ENCODE assay signal across 9 mouse cellular contexts in the genomic region with DNA sequence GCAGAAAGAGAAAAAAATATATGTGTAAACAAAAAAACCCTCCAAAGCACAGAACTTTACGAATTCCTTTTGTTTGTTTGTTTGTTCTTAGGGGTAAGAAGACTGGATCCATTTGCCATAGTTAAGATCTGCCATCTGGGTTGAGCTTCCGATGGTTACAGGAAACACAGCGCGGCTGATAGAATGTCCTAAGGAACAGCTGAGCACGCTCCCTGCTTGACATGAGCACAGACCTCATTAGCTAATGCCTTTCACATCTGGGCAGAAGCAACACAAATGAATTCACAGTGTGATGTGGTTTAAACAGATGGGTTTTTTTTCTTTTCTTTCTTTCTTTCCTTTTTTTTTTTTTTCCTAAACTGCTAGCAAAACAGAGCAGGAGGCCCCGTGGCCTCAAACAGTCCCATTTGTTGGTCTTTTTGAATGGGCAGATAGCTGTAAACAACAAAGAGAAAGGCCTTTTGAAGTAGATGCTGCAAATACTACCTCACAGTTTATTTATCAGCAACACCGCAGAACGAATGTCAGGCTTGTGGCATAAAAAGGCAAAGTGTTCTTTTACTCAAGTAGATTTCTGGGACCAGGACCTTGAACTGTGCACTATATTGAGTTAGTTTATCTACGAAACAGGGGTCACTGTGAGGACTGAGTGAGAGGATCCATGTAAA.
DNase-seq lines count a peak whose midpoint lies in the region; ATAC-seq and TF ChIP-seq lines count a peak whose summit lies in the region.
"Had no signal": no experiment of that assay in that cellular context is flagged by ENCODE, and none has a peak within 500 bp of the region (broad histone marks: within the 10 kb centered on the region; RNA-seq: fewer than 3 reads in every experiment).

No protein-coding gene starts in this region.

- ATAC-seq in lung, embryonic 16.5 days (ENCODE audit: low read depth), result peak; percentile 88
- no peak; the same call in 1 of the 2 replicates for ATAC-seq in midbrain, embryonic 12.5 days (ENCODE audit: low FRiP score, low read depth)

- peaks cover 4% of the 10 kb centered on the region for H3K4me1 ChIP-seq in heart, adult 2 months (ENCODE audit: control insufficient read depth, insufficient read depth, low read length)
- H3K4me1 ChIP-seq in lung, embryonic 16.5 days (replicated peaks; ENCODE audit: control insufficient read depth, insufficient read depth, low read length), result peaks cover 2% of the 10 kb centered on the region; the same call in 1 of the 2 replicates
- H3K4me1 ChIP-seq in midbrain, embryonic 12.5 days, result peaks cover 24% of the 10 kb centered on the region

- no peak overlapping the region for H3K4me2 ChIP-seq in lung, embryonic 16.5 days (ENCODE audit: low read depth, low read length)
- H3K4me2 ChIP-seq in midbrain, embryonic 12.5 days (replicated peaks), result no peak overlapping the region
- H3K4me2 ChIP-seq: limb, embryonic 12.5 days had no signal

- no peaks in the 10 kb centered on the region for H3K27me3 ChIP-seq in heart, adult 2 months (ENCODE audit: control insufficient read depth, insufficient read depth, low read length)
- H3K27me3 ChIP-seq in lung, embryonic 16.5 days (ENCODE audit: control insufficient read depth, insufficient read depth, low read depth, low read length), result no peaks in the 10 kb centered on the region
- H3K27me3 ChIP-seq in midbrain, embryonic 12.5 days, result no peaks in the 10 kb centered on the region
- H3K27me3 ChIP-seq: limb, embryonic 12.5 days had no signal

- H3K9me3 ChIP-seq in lung, embryonic 16.5 days (ENCODE audit: control insufficient read depth, low read length), result no peaks in the 10 kb centered on the region
- H3K9me3 ChIP-seq in midbrain, embryonic 12.5 days, result no peaks in the 10 kb centered on the region
- H3K9me3 ChIP-seq: limb, embryonic 12.5 days had no signal

- 41% methylated on average over 9 of the region's 9 CpGs for WGBS in heart, adult 2 months
- 27% methylated on average over 9 of the region's 9 CpGs for WGBS in lung, embryonic 16.5 days
- 24% methylated on average over 9 of the region's 9 CpGs for WGBS in midbrain, embryonic 12.5 days

- DNase-seq in heart, adult 2 months, result peak in 1 of 2 experiments; percentile 30
- DNase-seq in heart, postnatal 4 days, result no peak
- DNase-seq in lung, postnatal 25 days (ENCODE audit: low spot score), result no peak
- peak; percentile 62 for DNase-seq in embryo, embryonic 10 days (ENCODE audit: low spot score)
- DNase-seq in adrenal gland, postnatal 25 days, result no peak
- DNase-seq in left cerebral cortex, postnatal 10 days (ENCODE audit: extremely low spot score in 1 of 2, low spot score in 2 of 2), result no peak

- no peaks in the 10 kb centered on the region; the same call in 1 of the 2 replicates for H3K36me3 ChIP-seq in heart, adult 2 months (ENCODE audit: control insufficient read depth, insufficient read depth, low read length)
- H3K36me3 ChIP-seq in lung, embryonic 16.5 days (ENCODE audit: control insufficient read depth, insufficient read depth, low read length), result no peaks in the 10 kb centered on the region
- no peaks in the 10 kb centered on the region for H3K36me3 ChIP-seq in midbrain, embryonic 12.5 days
- H3K36me3 ChIP-seq: limb, embryonic 12.5 days had no signal

- H3K9ac ChIP-seq in heart, adult 2 months (ENCODE audit: low read depth, low read length), result no peak overlapping the region
- no peak overlapping the region for H3K9ac ChIP-seq in lung, embryonic 16.5 days (ENCODE audit: low read length)
- no peak overlapping the region for H3K9ac ChIP-seq in midbrain, embryonic 12.5 days (replicated peaks)
- H3K9ac ChIP-seq: limb, embryonic 12.5 days had no signal

- no peak overlapping the region for H3K4me3 ChIP-seq in heart, adult 2 months
- H3K4me3 ChIP-seq in lung, embryonic 16.5 days (ENCODE audit: low read length), result no peak overlapping the region
- no peak overlapping the region for H3K4me3 ChIP-seq in midbrain, embryonic 12.5 days
- H3K4me3 ChIP-seq: limb, embryonic 12.5 days had no signal

- no peaks in the 10 kb centered on the region for H3K79me2 ChIP-seq in heart, adult 2 months (replicated peaks; ENCODE audit: control insufficient read depth, insufficient read depth, low read length)

- no peak for TF ChIP-seq CTCF in heart, adult 2 months (IDR thresholded peaks at IDR 0.05)

- TF ChIP-seq EP300 in heart, adult 2 months (IDR thresholded peaks at IDR 0.05; ENCODE audit: insufficient read depth, low read depth, low read length), result peak; percentile 51; the same call in 1 of the 2 replicates

- intact Hi-C loops in heart, adult 2 months (cut with DNase I), result no loop called here
- intact Hi-C loops in left cerebral cortex, postnatal 10 days (cut with DNase I), result no loop called here

- peak overlapping the region; percentile 48 for H3K27ac ChIP-seq in heart, adult 2 months
- H3K27ac ChIP-seq in lung, embryonic 16.5 days (ENCODE audit: low read length), result peak overlapping the region; percentile 15
- peak overlapping the region; percentile 52; the same call in 1 of the 2 replicates for H3K27ac ChIP-seq in midbrain, embryonic 12.5 days (replicated peaks)
- H3K27ac ChIP-seq: limb, embryonic 12.5 days had no signal

- no peak for TF ChIP-seq POLR2A in heart, adult 2 months (IDR thresholded peaks at IDR 0.05; ENCODE audit: insufficient read depth, low read depth, low read length)
